Mouse (Mus musculus) cerebellum, adult 2 months (tissue): ENCODE results near the gene Stab2.

Experiments
- CTCF ChIP-seq: fragments of 200-500 bp; IDR thresholded peaks from 2 replicates; pipeline ENCODE4 v1.5.1; 2011; ENCODE audit warnings: low read depth, mild to moderate bottlenecking, control low read depth, low read length, moderate library complexity, borderline replicate concordance; ENCODE audit not compliant: insufficient read depth
- POLR2A ChIP-seq: fragments of 200-500 bp; IDR thresholded peaks from 2 replicates; pipeline ENCODE4 v1.6.1; 2011; ENCODE audit warnings: low read length, control low read depth, borderline replicate concordance; ENCODE audit not compliant: insufficient read depth

GRCm38 (mm10) chr10:86973276-86973675, 34.5 kb downstream of the Stab2 start:
- TF ChIP-seq POLR2A (no peak), CTCF (no peak)
